Mouse (Mus musculus): ENCODE results near the gene Chchd3.

DNA sequence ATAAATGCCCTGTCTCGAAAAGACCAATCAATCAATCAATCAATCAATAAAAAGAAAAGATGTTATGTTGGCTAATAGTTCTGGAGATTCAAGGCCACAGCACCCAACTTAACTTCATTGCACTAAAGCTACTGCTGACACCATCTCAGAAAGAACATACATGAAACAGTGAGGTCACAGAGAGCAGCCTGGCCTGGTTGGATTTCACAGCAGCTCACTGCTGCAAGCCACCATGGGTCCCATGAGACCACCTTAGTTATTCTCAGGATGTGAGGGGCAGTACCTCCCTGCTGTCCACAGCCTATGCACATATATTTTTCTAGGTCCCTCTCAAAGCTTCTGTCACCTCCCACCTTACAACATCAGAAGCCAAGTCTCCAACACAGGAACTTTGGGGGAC, 57.1 kb downstream of the Chchd3 start:
- TF ChIP-seq ZC3H11A (IDR thresholded peaks at IDR 0.05; ENCODE audit: borderline replicate concordance, low read depth, low read length) (no peak), ZNF384 (IDR thresholded peaks at IDR 0.05; ENCODE audit: low read depth, low read length) (no peak), HCFC1 (IDR thresholded peaks at IDR 0.05; ENCODE audit: borderline replicate concordance, insufficient read depth, low read length) (no peak), CHD2 (IDR thresholded peaks at IDR 0.05; ENCODE audit: low read depth, low read length) (no peak), MAFK (IDR thresholded peaks at IDR 0.05; ENCODE audit: insufficient read depth, low read depth, low read length) (no peak)
